In the genomic region with DNA sequence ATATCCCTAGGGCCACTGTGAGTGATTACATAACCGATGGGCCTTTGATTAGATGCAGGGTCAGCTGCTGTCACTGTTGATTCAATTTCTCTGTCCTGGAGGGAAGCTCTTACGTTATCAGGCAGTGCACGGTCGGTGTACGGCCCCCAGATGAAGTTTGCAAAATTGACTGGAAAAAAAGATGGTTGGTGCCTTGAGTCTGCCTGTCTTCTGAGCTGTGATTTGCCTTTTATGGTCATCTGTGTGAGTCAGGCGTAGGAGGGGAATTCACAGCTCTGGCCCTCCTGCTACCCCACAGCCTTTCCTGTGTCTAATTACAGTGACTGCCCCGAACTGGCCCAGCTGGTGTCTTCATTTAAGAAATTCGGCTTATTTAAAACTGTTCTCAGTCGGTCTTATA, we compare ENCODE assay signal across 8 mouse cellular contexts. TPM values are rescaled to one million over a fixed set of nuclear protein-coding genes. Genes with fewer than 3 reads are reported as not detected.
A peak's percentile ranks its signal among the peaks of the same experiment; 100 is the strongest.
DNase-seq lines count a peak whose midpoint lies in the region; ATAC-seq and TF ChIP-seq lines count a peak whose summit lies in the region.

No protein-coding gene starts in this region.

- H3K4me1 ChIP-seq in hindbrain, embryonic 10.5 days (replicated peaks): peaks cover 21% of the 10 kb centered on the region
- peaks cover 4% of the 10 kb centered on the region for H3K4me1 ChIP-seq in hindbrain, embryonic 16.5 days (ENCODE audit: control insufficient read depth, insufficient read depth, low read depth, low read length)
- H3K4me1 ChIP-seq in embryonic facial prominence, embryonic 10.5 days: peaks cover 7% of the 10 kb centered on the region; the same call in 1 of the 2 replicates
- no peaks in the 10 kb centered on the region for H3K4me1 ChIP-seq in hindbrain, postnatal 0 days (ENCODE audit: insufficient read depth, low read length)
- H3K4me1 ChIP-seq in forebrain, embryonic 11.5 days (replicated peaks; ENCODE audit: control insufficient read depth, insufficient read depth, low read length): no peaks in the 10 kb centered on the region

- H3K27me3 ChIP-seq in hindbrain, embryonic 10.5 days (ENCODE audit: insufficient read depth, poor library complexity, severe bottlenecking): no peaks in the 10 kb centered on the region
- H3K27me3 ChIP-seq in hindbrain, embryonic 16.5 days (replicated peaks; ENCODE audit: control insufficient read depth, insufficient read depth, low read length): no peaks in the 10 kb centered on the region
- H3K27me3 ChIP-seq in embryonic facial prominence, embryonic 10.5 days (replicated peaks; ENCODE audit: low read depth, poor library complexity, severe bottlenecking): no peaks in the 10 kb centered on the region
- no peaks in the 10 kb centered on the region for H3K27me3 ChIP-seq in hindbrain, postnatal 0 days (ENCODE audit: insufficient read depth, low read length)
- H3K27me3 ChIP-seq in forebrain, embryonic 11.5 days (ENCODE audit: control insufficient read depth, insufficient read depth, low read length): no peaks in the 10 kb centered on the region

- ATAC-seq in hindbrain, embryonic 16.5 days: no peak; the same call in 1 of the 2 replicates
- no peak for ATAC-seq in hindbrain, postnatal 0 days
- ATAC-seq in forebrain, embryonic 11.5 days (replicated peaks; ENCODE audit: low FRiP score): no peak

- no peak for TF ChIP-seq CTCF in hindbrain, postnatal 0 days (IDR thresholded peaks at IDR 0.05; ENCODE audit: low read depth)

- peaks cover 89% of the 10 kb centered on the region for H3K36me3 ChIP-seq in hindbrain, embryonic 10.5 days
- no peaks in the 10 kb centered on the region for H3K36me3 ChIP-seq in hindbrain, embryonic 16.5 days (ENCODE audit: control insufficient read depth, insufficient read depth, low read length)
- peaks cover 93% of the 10 kb centered on the region for H3K36me3 ChIP-seq in embryonic facial prominence, embryonic 10.5 days (replicated peaks)
- 0 out of 2 replicates have a peak, but pooled peaks cover 10% of the 10 kb centered on the region for H3K36me3 ChIP-seq in hindbrain, postnatal 0 days (ENCODE audit: insufficient read depth, low read length)
- no peaks in the 10 kb centered on the region; the same call in 1 of the 2 replicates for H3K36me3 ChIP-seq in forebrain, embryonic 11.5 days (ENCODE audit: control insufficient read depth, insufficient read depth, low read length)

- peak; percentile 19 for DNase-seq in hindbrain, embryonic 10.5 days (ENCODE audit: low spot score)
- DNase-seq in 3T3-L1 (ENCODE audit: low read depth, low spot score): peak; percentile 68
- DNase-seq in embryonic facial prominence, embryonic 10.5 days (ENCODE audit: low spot score): peak; percentile 25
- no peak for DNase-seq in hindbrain, postnatal 0 days (ENCODE audit: low spot score)
- DNase-seq in natural killer cell, adult 2 months (ENCODE audit: low spot score in 2 of 2): peak; percentile 60 to 77
- no peak for DNase-seq in urinary bladder, postnatal 10 days (ENCODE audit: low spot score)
- DNase-seq in forebrain, embryonic 11.5 days (ENCODE audit: low spot score): no peak

- H3K27ac ChIP-seq in hindbrain, embryonic 10.5 days: peak overlapping the region; percentile 36
- no peak overlapping the region for H3K27ac ChIP-seq in hindbrain, embryonic 16.5 days (ENCODE audit: low read depth, low read length)
- H3K27ac ChIP-seq in embryonic facial prominence, embryonic 10.5 days (replicated peaks): peak overlapping the region; percentile 54; the same call in 1 of the 2 replicates
- peak overlapping the region; percentile 26; the same call in 1 of the 2 replicates for H3K27ac ChIP-seq in hindbrain, postnatal 0 days
- H3K27ac ChIP-seq in forebrain, embryonic 11.5 days (ENCODE audit: low read depth, low read length): no peak overlapping the region

- no peak overlapping the region for H3K9ac ChIP-seq in hindbrain, embryonic 16.5 days (ENCODE audit: low read depth, low read length)
- no peak overlapping the region for H3K9ac ChIP-seq in hindbrain, postnatal 0 days (replicated peaks; ENCODE audit: low read length)
- H3K9ac ChIP-seq in forebrain, embryonic 11.5 days (ENCODE audit: low read length): no peak overlapping the region

- no peak overlapping the region for H3K4me3 ChIP-seq in hindbrain, embryonic 10.5 days
- no peak overlapping the region for H3K4me3 ChIP-seq in hindbrain, embryonic 16.5 days (ENCODE audit: low read length)
- no peak overlapping the region for H3K4me3 ChIP-seq in embryonic facial prominence, embryonic 10.5 days
- H3K4me3 ChIP-seq in hindbrain, postnatal 0 days (ENCODE audit: low read length): no peak overlapping the region
- H3K4me3 ChIP-seq in forebrain, embryonic 11.5 days (ENCODE audit: low read depth, low read length): no peak overlapping the region

- WGBS in hindbrain, embryonic 10.5 days: 68% methylated on average over 9 of the region's 9 CpGs
- 39% methylated on average over 9 of the region's 9 CpGs for WGBS in hindbrain, embryonic 16.5 days
- WGBS in embryonic facial prominence, embryonic 10.5 days: 66% methylated on average over 9 of the region's 9 CpGs
- 55% methylated on average over 9 of the region's 9 CpGs for WGBS in hindbrain, postnatal 0 days
- 70% methylated on average over 9 of the region's 9 CpGs for WGBS in forebrain, embryonic 11.5 days

- no peaks in the 10 kb centered on the region for H3K9me3 ChIP-seq in hindbrain, embryonic 10.5 days
- H3K9me3 ChIP-seq in hindbrain, embryonic 16.5 days (ENCODE audit: control insufficient read depth, low read length): no peaks in the 10 kb centered on the region
- no peaks in the 10 kb centered on the region for H3K9me3 ChIP-seq in embryonic facial prominence, embryonic 10.5 days
- no peaks in the 10 kb centered on the region for H3K9me3 ChIP-seq in hindbrain, postnatal 0 days (ENCODE audit: low read length)
- H3K9me3 ChIP-seq in forebrain, embryonic 11.5 days (ENCODE audit: control insufficient read depth, low read length): no peaks in the 10 kb centered on the region

- H3K4me2 ChIP-seq in hindbrain, embryonic 16.5 days (ENCODE audit: low read length): no peak overlapping the region
- H3K4me2 ChIP-seq in hindbrain, postnatal 0 days (ENCODE audit: low read depth, low read length): no peak overlapping the region
- H3K4me2 ChIP-seq in forebrain, embryonic 11.5 days (ENCODE audit: low read depth, low read length, severe bottlenecking): no peak overlapping the region

RNA-seq across cellular contexts. Expression of a gene that starts 16.7 kb away (rescaled TPM):
- 3.7 and 4.0 TPM in 2 replicates for polyA plus RNA-seq in hindbrain, embryonic 10.5 days (2016; fragmentation: Nextera tagmentation; extraction: Ambion mirVana)
- 12.3 and 13.8 TPM in 2 replicates for polyA plus RNA-seq in hindbrain, embryonic 16.5 days (2015; fragmentation: Nextera tagmentation; extraction: Ambion mirVana)
- 2.3 and 2.7 TPM in 2 replicates for polyA plus RNA-seq in embryonic facial prominence, embryonic 10.5 days (2016; fragmentation: Nextera tagmentation; extraction: Ambion mirVana)
- 13.1 and 15.0 TPM in 2 replicates for total RNA-seq in hindbrain, postnatal 0 days (2014; rRNA removed)
- 11.8 and 12.5 TPM in 2 replicates for polyA plus RNA-seq in hindbrain, postnatal 0 days (2015; fragmentation: Nextera tagmentation; extraction: Ambion mirVana)
- 3.6 and 5.2 TPM in 2 replicates for polyA plus RNA-seq in forebrain, embryonic 11.5 days (2014; fragmentation: Nextera tagmentation; extraction: Ambion mirVana)

RNA-seq across cellular contexts. Expression of a gene that starts 52.9 kb away (rescaled TPM):
- polyA plus RNA-seq in hindbrain, embryonic 10.5 days (2016; fragmentation: Nextera tagmentation; extraction: Ambion mirVana): 62.5 and 85.6 TPM in 2 replicates
- polyA plus RNA-seq in hindbrain, embryonic 16.5 days (2015; fragmentation: Nextera tagmentation; extraction: Ambion mirVana): 37.8 and 38.9 TPM in 2 replicates
- 106 and 117 TPM in 2 replicates for polyA plus RNA-seq in embryonic facial prominence, embryonic 10.5 days (2016; fragmentation: Nextera tagmentation; extraction: Ambion mirVana)
- total RNA-seq in hindbrain, postnatal 0 days (2014; rRNA removed): 30.9 and 31.3 TPM in 2 replicates
- polyA plus RNA-seq in hindbrain, postnatal 0 days (2015; fragmentation: Nextera tagmentation; extraction: Ambion mirVana): 33.1 and 37.1 TPM in 2 replicates
- polyA plus RNA-seq in forebrain, embryonic 11.5 days (2014; fragmentation: Nextera tagmentation; extraction: Ambion mirVana): 80.2 and 80.8 TPM in 2 replicates

Comparison
In these comparisons a context has a peak if more than half of its experiments do, and no peak if none do; other contexts are left out.
1. DNase-seq: peak in hindbrain, embryonic 10.5 days (single experiment), 3T3-L1 (single experiment), embryonic facial prominence, embryonic 10.5 days (single experiment) and natural killer cell, adult 2 months (2 of 2); none in hindbrain, postnatal 0 days (single experiment), urinary bladder, postnatal 10 days (single experiment) and forebrain, embryonic 11.5 days (single experiment).
2. H3K27ac ChIP-seq: peak in hindbrain, embryonic 10.5 days (single experiment), embryonic facial prominence, embryonic 10.5 days (single experiment) and hindbrain, postnatal 0 days (single experiment); none in hindbrain, embryonic 16.5 days (single experiment) and forebrain, embryonic 11.5 days (single experiment).